Mouse (Mus musculus): ENCODE results near the gene Tmed10. TPM values are rescaled to one million over a fixed set of nuclear protein-coding genes. Genes with fewer than 3 reads are reported as not detected.
A peak's percentile ranks its signal among the peaks of the same experiment; 100 is the strongest.

Tmed10 gene
- polyA plus RNA-seq, 1 experiment: not detected

GRCm38 (mm10) chr12:85308651-85309050 lies 66.0 kb downstream of the Tmed10 start:
- H3K27ac ChIP-seq (ENCODE audit: insufficient read depth, low read depth, low read length): no peak overlapping the region
- peaks cover 4% of the 10 kb centered on the region for H3K4me1 ChIP-seq (ENCODE audit: control insufficient read depth, insufficient read depth, low read length)
- WGBS: 17% methylated on average over 3 of the region's 3 CpGs
- H3K4me3 ChIP-seq (ENCODE audit: insufficient read depth, low read depth, low read length): no peak overlapping the region
- no peak for TF ChIP-seq POLR2A (IDR thresholded peaks at IDR 0.05; ENCODE audit: insufficient read depth, low read depth, low read length)
- TF ChIP-seq CTCF (IDR thresholded peaks at IDR 0.05; ENCODE audit: insufficient read depth, low read depth, low read length): no peak

- Histone ChIP-seq H3K4me3 (ENCODE audit: insufficient read depth, low read depth, low read length) (peak overlapping the region; percentile 21; the same call in 1 of the 2 replicates), H3K27ac (ENCODE audit: insufficient read depth, low read depth, low read length) (peak overlapping the region; percentile 43), H3K4me1 (ENCODE audit: control insufficient read depth, insufficient read depth, low read length) (peaks cover 4% of the 10 kb centered on the region)
- 28% methylated on average over 16 of the region's 16 CpGs for WGBS
- TF ChIP-seq CTCF (IDR thresholded peaks at IDR 0.05; ENCODE audit: insufficient read depth, low read depth, low read length): peak; percentile 63
- TF ChIP-seq POLR2A (IDR thresholded peaks at IDR 0.05; ENCODE audit: insufficient read depth, low read depth, low read length): no peak
These were observed 69.3 kb downstream of the Tmed10 start for GRCm38 (mm10) chr12:85305247-85305892.

GRCm38 (mm10) chr12:85304725-85305124 lies 69.9 kb downstream of the Tmed10 start:
- Histone ChIP-seq H3K4me3 (ENCODE audit: insufficient read depth, low read depth, low read length) (no peak overlapping the region), H3K4me1 (ENCODE audit: control insufficient read depth, insufficient read depth, low read length) (peaks cover 4% of the 10 kb centered on the region), H3K27ac (ENCODE audit: insufficient read depth, low read depth, low read length) (peak overlapping the region; percentile 43; the same call in 1 of the 2 replicates)
- 50% methylated on average over 4 of the region's 4 CpGs for WGBS
- no peak for TF ChIP-seq CTCF (IDR thresholded peaks at IDR 0.05; ENCODE audit: insufficient read depth, low read depth, low read length)
- no peak for TF ChIP-seq POLR2A (IDR thresholded peaks at IDR 0.05; ENCODE audit: insufficient read depth, low read depth, low read length)

- WGBS: 81% methylated on average over 2 of the region's 2 CpGs
- TF ChIP-seq POLR2A (IDR thresholded peaks at IDR 0.05; ENCODE audit: insufficient read depth, low read depth, low read length): no peak
- no peak for TF ChIP-seq CTCF (IDR thresholded peaks at IDR 0.05; ENCODE audit: insufficient read depth, low read depth, low read length)
These were observed 71.4 kb downstream of the Tmed10 start for GRCm38 (mm10) chr12:85303256-85303655.

GRCm38 (mm10) chr12:85298835-85299180 lies 75.8 kb downstream of the Tmed10 start:
- 91% methylated on average over 1 of the region's 1 CpGs for WGBS
- Histone ChIP-seq H3K4me3 (ENCODE audit: insufficient read depth, low read depth, low read length) (no peak overlapping the region), H3K4me1 (ENCODE audit: control insufficient read depth, insufficient read depth, low read length) (no peaks in the 10 kb centered on the region), H3K27ac (ENCODE audit: insufficient read depth, low read depth, low read length) (no peak overlapping the region)
- TF ChIP-seq POLR2A (IDR thresholded peaks at IDR 0.05; ENCODE audit: insufficient read depth, low read depth, low read length) (no peak), CTCF (IDR thresholded peaks at IDR 0.05; ENCODE audit: insufficient read depth, low read depth, low read length) (no peak)

More at GRCm38 (mm10) chr12:85303256-85303655, 71.4 kb downstream of the Tmed10 start:
- peaks cover 4% of the 10 kb centered on the region for H3K4me1 ChIP-seq (ENCODE audit: control insufficient read depth, insufficient read depth, low read length)
- H3K4me3 ChIP-seq (ENCODE audit: insufficient read depth, low read depth, low read length): no peak overlapping the region
- H3K27ac ChIP-seq (ENCODE audit: insufficient read depth, low read depth, low read length): no peak overlapping the region

GRCm38 (mm10) chr12:85298127-85298834 lies 76.4 kb downstream of the Tmed10 start:
- no peak overlapping the region for H3K4me3 ChIP-seq (ENCODE audit: insufficient read depth, low read depth, low read length)
- 85% methylated on average over 11 of the region's 11 CpGs for WGBS
- no peaks in the 10 kb centered on the region for H3K4me1 ChIP-seq (ENCODE audit: control insufficient read depth, insufficient read depth, low read length)
- TF ChIP-seq POLR2A (IDR thresholded peaks at IDR 0.05; ENCODE audit: insufficient read depth, low read depth, low read length): no peak
- TF ChIP-seq CTCF (IDR thresholded peaks at IDR 0.05; ENCODE audit: insufficient read depth, low read depth, low read length): no peak
- no peak overlapping the region for H3K27ac ChIP-seq (ENCODE audit: insufficient read depth, low read depth, low read length)

GRCm38 (mm10) chr12:85297345-85297997 lies 77.2 kb downstream of the Tmed10 start:
- TF ChIP-seq CTCF (IDR thresholded peaks at IDR 0.05; ENCODE audit: insufficient read depth, low read depth, low read length): no peak
- no peak for TF ChIP-seq POLR2A (IDR thresholded peaks at IDR 0.05; ENCODE audit: insufficient read depth, low read depth, low read length)
- no peak overlapping the region for H3K4me3 ChIP-seq (ENCODE audit: insufficient read depth, low read depth, low read length)
- no peaks in the 10 kb centered on the region for H3K4me1 ChIP-seq (ENCODE audit: control insufficient read depth, insufficient read depth, low read length)
- H3K27ac ChIP-seq (ENCODE audit: insufficient read depth, low read depth, low read length): no peak overlapping the region
- 67% methylated on average over 10 of the region's 10 CpGs for WGBS

GRCm38 (mm10) chr12:85296915-85297314 lies 77.7 kb downstream of the Tmed10 start:
- Histone ChIP-seq H3K27ac (ENCODE audit: insufficient read depth, low read depth, low read length) (no peak overlapping the region), H3K4me1 (ENCODE audit: control insufficient read depth, insufficient read depth, low read length) (no peaks in the 10 kb centered on the region), H3K4me3 (ENCODE audit: insufficient read depth, low read depth, low read length) (no peak overlapping the region)
- 57% methylated on average over 5 of the region's 5 CpGs for WGBS
- TF ChIP-seq CTCF (IDR thresholded peaks at IDR 0.05; ENCODE audit: insufficient read depth, low read depth, low read length) (no peak), POLR2A (IDR thresholded peaks at IDR 0.05; ENCODE audit: insufficient read depth, low read depth, low read length) (no peak)

GRCm38 (mm10) chr12:85295506-85295905 lies 79.1 kb downstream of the Tmed10 start:
- no peak overlapping the region for H3K27ac ChIP-seq (ENCODE audit: insufficient read depth, low read depth, low read length)
- 58% methylated on average over 2 of the region's 2 CpGs for WGBS

More at GRCm38 (mm10) chr12:85295506-85295905, 79.1 kb downstream of the Tmed10 start:
- TF ChIP-seq POLR2A (IDR thresholded peaks at IDR 0.05; ENCODE audit: insufficient read depth, low read depth, low read length) (no peak), CTCF (IDR thresholded peaks at IDR 0.05; ENCODE audit: insufficient read depth, low read depth, low read length) (no peak)
- no peaks in the 10 kb centered on the region for H3K4me1 ChIP-seq (ENCODE audit: control insufficient read depth, insufficient read depth, low read length)
- no peak overlapping the region for H3K4me3 ChIP-seq (ENCODE audit: insufficient read depth, low read depth, low read length)

Data from olfactory bulb, adult 2 months (tissue).